Mouse (Mus musculus): ENCODE results near the gene Gm44502.

DNA sequence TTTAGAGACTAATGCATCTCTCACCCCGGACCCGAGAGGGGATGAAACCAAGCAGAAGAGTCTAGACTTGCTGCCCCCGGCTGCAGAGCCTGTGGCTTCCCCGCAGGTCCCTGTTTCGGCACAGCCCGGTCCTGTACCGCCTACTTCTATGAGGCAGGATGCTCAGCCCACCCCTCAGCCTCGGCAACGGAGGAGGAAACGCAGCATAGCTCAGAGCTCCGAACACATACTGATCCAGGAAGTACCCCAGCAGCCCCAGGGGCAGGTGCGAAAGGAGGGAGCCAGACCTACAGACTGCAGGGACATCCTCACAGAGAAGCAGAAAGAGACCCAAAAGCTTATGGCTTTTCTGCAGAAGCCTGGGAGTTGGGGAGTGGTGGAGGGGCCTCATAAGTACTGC lies 42.4 kb downstream of the Gm44502 start:
- TF ChIP-seq CTCF (IDR thresholded peaks at IDR 0.05; ENCODE audit: control insufficient read depth, insufficient read depth, low read length): no peak
- TF ChIP-seq POLR2A (IDR thresholded peaks at IDR 0.05; ENCODE audit: borderline replicate concordance, control insufficient read depth, low read depth, low read length): no peak
